Mouse (Mus musculus) megakaryocyte, embryonic 14.5 days (primary cell): ENCODE results near the gene Ccdc136.

ENCODE experiments used
- FLI1 ChIP-seq: IDR thresholded peaks from 2 replicates; pipeline ENCODE4 v1.6.1; 2012; ENCODE audit warnings: low read length, inconsistent platforms, mixed read lengths
- GATA1 ChIP-seq: IDR thresholded peaks from 3 replicates; pipeline ENCODE4 v1.6.1; 2012; ENCODE audit warnings: mixed read lengths, low read length, inconsistent platforms, borderline replicate concordance

DNA sequence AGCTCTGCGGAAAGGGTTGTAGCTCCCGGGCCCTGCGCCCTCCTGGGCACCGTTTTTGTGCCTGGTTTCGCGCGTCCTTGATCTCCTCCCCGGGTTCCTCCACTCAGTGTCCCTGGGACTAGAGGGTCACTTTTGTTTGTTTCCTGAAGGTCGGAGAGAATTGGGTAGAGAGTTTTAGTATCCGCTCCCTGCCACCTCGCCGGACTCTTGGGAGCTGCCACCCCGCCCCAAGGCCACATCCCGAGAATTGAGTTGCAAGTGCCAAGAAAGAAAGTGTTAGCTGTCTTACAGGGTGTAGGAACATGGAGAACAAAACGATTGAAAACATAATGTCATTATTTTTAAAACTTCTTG, 47.8 kb upstream of the Ccdc136 start:
- TF ChIP-seq GATA1 (no peak), FLI1 (no peak)
